Mouse (Mus musculus) limb, embryonic 12.5 days (tissue): Measurements from ENCODE around the gene Copg2. TPM values are rescaled to one million over a fixed set of nuclear protein-coding genes. Genes with fewer than 3 reads are reported as not detected.
A peak's percentile ranks its signal among the peaks of the same experiment; 100 is the strongest.
"Not testable (repeated sequence)": the region's sequence is repeated elsewhere in the genome, so short reads cannot be mapped to it uniquely, and the experiment has no call there.

ENCODE experiments used
- ATAC-seq: fragments of 200-750 bp; cut with Nextera tagmentation; 2 replicates; pipeline ENCODE4 v1.8.0; 2017; ENCODE audit warnings: low read depth, moderate TSS enrichment; ENCODE audit not compliant: insufficient number of reproducible peaks, insufficient read depth, low FRiP score, low TSS enrichment
- H3K27ac ChIP-seq: fragments of 300-500 bp; sonication (generic); 2 replicates; pipeline ENCODE4 v1.5.1; 2016; ENCODE audit warnings: mild to moderate bottlenecking, moderate library complexity
- H3K27me3 ChIP-seq: fragments of 300-500 bp; sonication (generic); 2 replicates; pipeline ENCODE4 v1.6.1; 2016; ENCODE audit warnings: mild to moderate bottlenecking, moderate library complexity
- H3K36me3 ChIP-seq: fragments of 300-500 bp; sonication (generic); 2 replicates; pipeline ENCODE4 v1.6.1; 2016; ENCODE audit warnings: mild to moderate bottlenecking, moderate library complexity
- H3K4me1 ChIP-seq: fragments of 300-500 bp; sonication (generic); replicated peaks from 2 replicates; pipeline ENCODE4 v1.6.1; 2016
- H3K4me2 ChIP-seq: fragments of 300-500 bp; sonication (generic); 2 replicates; pipeline ENCODE4 v1.6.1; 2016; ENCODE audit warnings: mild to moderate bottlenecking, moderate library complexity
- H3K4me3 ChIP-seq: fragments of 300-500 bp; sonication (generic); replicated peaks from 2 replicates; pipeline ENCODE4 v1.5.1; 2016; ENCODE audit warnings: mild to moderate bottlenecking
- H3K9ac ChIP-seq: fragments of 300-500 bp; sonication (generic); replicated peaks from 2 replicates; pipeline ENCODE4 v1.6.1; 2016; ENCODE audit warnings: mild to moderate bottlenecking, moderate library complexity
- H3K9me3 ChIP-seq: fragments of 300-500 bp; sonication (generic); 2 replicates; pipeline ENCODE4 v1.6.1; 2016; ENCODE audit warnings: mild to moderate bottlenecking, moderate library complexity
- WGBS: fragments of 180-500 bp; shearing (Covaris S2); methylation state at CpG from one replicate; pipeline ENCODE4 v1.1.7; 2016; 5-methylcytosine and 5-hydroxymethylcytosine counted together
- polyA plus RNA-seq: library from polyadenylated mRNA; unstranded; fragments of >200 nt; fragmentation: Nextera tagmentation; extraction: Ambion mirVana; gene quantifications from 2 replicates; pipeline ENCODE4 v1.2.1, GENCODE M21; 2016

The Copg2 gene
- polyA plus RNA-seq, 1 experiment from 2014 or later: 25.8 TPM

DNA sequence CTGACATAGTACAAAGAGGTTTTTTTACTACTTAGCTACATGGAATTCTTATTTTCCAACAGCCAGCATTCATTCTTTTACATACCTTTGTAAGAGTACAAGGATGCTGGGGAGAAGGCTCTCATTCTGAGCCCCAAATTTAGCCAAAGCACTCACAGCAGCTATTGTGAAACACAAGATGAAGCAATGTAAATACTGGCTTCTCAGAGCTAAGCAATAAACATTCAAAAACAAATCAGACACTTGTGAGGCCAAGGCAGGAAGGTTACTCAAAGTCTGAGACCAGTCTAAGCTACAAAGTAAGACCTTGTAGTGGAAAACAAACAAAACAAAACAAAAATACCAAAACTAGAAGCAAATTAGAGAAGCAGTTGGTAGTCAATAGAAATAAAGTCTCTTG is 83.0 kb downstream of the Copg2 start:
- no peak overlapping the region for H3K4me2 ChIP-seq
- no peak for ATAC-seq
- no peaks in the 10 kb centered on the region for H3K27me3 ChIP-seq
- H3K9ac ChIP-seq: no peak overlapping the region
- H3K9me3 ChIP-seq: no peaks in the 10 kb centered on the region
- no peaks in the 10 kb centered on the region for H3K4me1 ChIP-seq
- peaks cover 10% of the 10 kb centered on the region for H3K36me3 ChIP-seq
- no peak overlapping the region for H3K27ac ChIP-seq
- no peak overlapping the region for H3K4me3 ChIP-seq

- Histone ChIP-seq H3K27ac (no peak overlapping the region), H3K4me3 (no peak overlapping the region), H3K9me3 (no peaks in the 10 kb centered on the region), H3K27me3 (no peaks in the 10 kb centered on the region), H3K4me2 (no peak overlapping the region), H3K4me1 (no peaks in the 10 kb centered on the region), H3K36me3 (peaks cover 34% of the 10 kb centered on the region), H3K9ac (no peak overlapping the region)
- 91% methylated on average over 5 of the region's 5 CpGs for WGBS
- ATAC-seq: 0 out of 2 replicates have a peak, but pooled peaks have one; percentile 43
These were observed 91.4 kb downstream of the Copg2 start for GRCm38 (mm10) chr6:30805053-30805752.

GRCm38 (mm10) chr6:30804389-30805052 is 92.1 kb downstream of the Copg2 start:
- H3K9me3 ChIP-seq, H3K4me1 ChIP-seq, H3K4me2 ChIP-seq, H3K27ac ChIP-seq, H3K27me3 ChIP-seq, H3K4me3 ChIP-seq, H3K9ac ChIP-seq: not testable (repeated sequence)
- H3K36me3 ChIP-seq: peaks cover 31% of the 10 kb centered on the region
- WGBS: 77% methylated on average over 6 of the region's 6 CpGs
- ATAC-seq: peak; percentile 85

DNA sequence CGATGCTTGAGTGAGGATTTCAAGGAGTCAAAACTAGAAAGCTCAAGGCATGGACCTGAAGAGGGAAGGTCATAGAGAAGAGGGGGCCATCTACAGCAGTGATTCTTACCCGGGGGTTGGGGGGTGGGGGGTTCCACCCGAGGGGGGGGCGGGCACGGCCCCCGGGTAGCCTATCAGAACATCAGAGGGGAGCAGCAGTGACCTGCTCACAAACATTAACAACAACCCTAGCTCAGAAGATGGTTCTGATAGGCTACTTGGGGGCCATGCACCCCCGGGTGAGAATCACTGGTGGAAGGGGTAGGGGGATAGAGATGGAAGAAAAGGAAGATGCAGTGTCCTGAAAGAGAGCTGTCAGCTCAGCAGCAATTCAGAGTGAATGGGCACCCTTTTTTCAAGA is 93.7 kb downstream of the Copg2 start:
- 92% methylated on average over 7 of the region's 7 CpGs for WGBS
- H3K4me2 ChIP-seq, H3K4me3 ChIP-seq, H3K27me3 ChIP-seq, H3K4me1 ChIP-seq, H3K9me3 ChIP-seq, H3K9ac ChIP-seq, H3K27ac ChIP-seq: not testable (repeated sequence)
- peak; percentile 68; the same call in 1 of the 2 replicates for ATAC-seq
- peaks cover 28% of the 10 kb centered on the region for H3K36me3 ChIP-seq

DNA sequence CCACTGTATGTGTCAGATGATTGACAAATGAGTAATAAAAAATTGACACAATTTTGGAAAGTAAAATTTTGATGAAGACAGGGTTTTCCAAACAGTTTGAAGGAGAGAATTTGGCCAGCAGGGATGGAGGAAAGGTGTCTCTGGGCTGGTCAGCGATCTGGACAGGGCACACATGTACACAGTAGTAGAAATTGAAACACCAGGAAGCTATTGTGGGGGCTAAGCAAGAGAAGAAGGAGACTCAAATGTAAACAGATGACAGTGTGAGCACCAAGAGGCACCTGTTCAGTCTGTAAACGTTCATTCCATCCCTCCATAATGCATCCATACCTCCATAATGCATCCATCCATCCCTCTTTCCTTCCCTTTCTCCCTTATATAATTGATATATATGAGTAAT is 145.4 kb downstream of the Copg2 start:
- H3K4me3 ChIP-seq: no peak overlapping the region
- no peak for ATAC-seq
- no peak overlapping the region for H3K9ac ChIP-seq
- 83% methylated on average over 2 of the region's 2 CpGs for WGBS
- H3K27ac ChIP-seq: no peak overlapping the region
- H3K36me3 ChIP-seq: peaks cover 43% of the 10 kb centered on the region
- no peaks in the 10 kb centered on the region for H3K9me3 ChIP-seq
- no peaks in the 10 kb centered on the region for H3K27me3 ChIP-seq
- H3K4me2 ChIP-seq: no peak overlapping the region
- peaks cover 3% of the 10 kb centered on the region; the same call in 1 of the 2 replicates for H3K4me1 ChIP-seq

GRCm38 (mm10) chr6:30750482-30750881 is 146.1 kb downstream of the Copg2 start:
- ATAC-seq: 0 out of 2 replicates have a peak, but pooled peaks have one; percentile 9
- WGBS: 75% methylated on average over 6 of the region's 6 CpGs
- Histone ChIP-seq H3K36me3 (peaks cover 51% of the 10 kb centered on the region), H3K9ac (no peak overlapping the region), H3K4me2 (no peak overlapping the region), H3K9me3 (no peaks in the 10 kb centered on the region), H3K4me1 (peaks cover 6% of the 10 kb centered on the region), H3K27me3 (no peaks in the 10 kb centered on the region), H3K27ac (no peak overlapping the region), H3K4me3 (no peak overlapping the region)

DNA sequence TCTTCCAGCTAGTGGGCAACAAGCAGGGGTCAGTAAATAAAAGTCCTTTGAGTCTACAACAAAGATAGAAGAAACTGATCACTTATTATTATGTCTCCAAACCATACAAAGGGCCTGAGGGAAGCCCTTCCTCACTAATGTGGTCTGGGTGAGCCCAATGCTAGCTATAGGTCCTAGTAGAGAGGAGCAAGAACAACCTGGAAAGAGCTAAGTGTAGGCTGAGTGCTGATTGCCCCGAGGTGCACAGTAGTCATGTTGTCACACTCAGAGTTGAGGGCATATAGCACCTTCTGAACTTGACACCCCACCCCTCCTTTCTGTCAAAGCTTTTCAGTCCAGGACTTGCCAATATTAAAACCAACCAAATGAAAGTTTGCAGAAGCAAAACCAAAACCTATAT is 146.7 kb downstream of the Copg2 start:
- Histone ChIP-seq H3K4me1 (peaks cover 8% of the 10 kb centered on the region), H3K36me3 (peaks cover 57% of the 10 kb centered on the region), H3K4me3 (no peak overlapping the region), H3K9ac (no peak overlapping the region), H3K9me3 (no peaks in the 10 kb centered on the region), H3K27me3 (no peaks in the 10 kb centered on the region), H3K27ac (peak overlapping the region; percentile 50; the same call in 1 of the 2 replicates), H3K4me2 (no peak overlapping the region)
- peak; percentile 63; the same call in 1 of the 2 replicates for ATAC-seq
- WGBS: 64% methylated on average over 1 of the region's 1 CpGs

DNA sequence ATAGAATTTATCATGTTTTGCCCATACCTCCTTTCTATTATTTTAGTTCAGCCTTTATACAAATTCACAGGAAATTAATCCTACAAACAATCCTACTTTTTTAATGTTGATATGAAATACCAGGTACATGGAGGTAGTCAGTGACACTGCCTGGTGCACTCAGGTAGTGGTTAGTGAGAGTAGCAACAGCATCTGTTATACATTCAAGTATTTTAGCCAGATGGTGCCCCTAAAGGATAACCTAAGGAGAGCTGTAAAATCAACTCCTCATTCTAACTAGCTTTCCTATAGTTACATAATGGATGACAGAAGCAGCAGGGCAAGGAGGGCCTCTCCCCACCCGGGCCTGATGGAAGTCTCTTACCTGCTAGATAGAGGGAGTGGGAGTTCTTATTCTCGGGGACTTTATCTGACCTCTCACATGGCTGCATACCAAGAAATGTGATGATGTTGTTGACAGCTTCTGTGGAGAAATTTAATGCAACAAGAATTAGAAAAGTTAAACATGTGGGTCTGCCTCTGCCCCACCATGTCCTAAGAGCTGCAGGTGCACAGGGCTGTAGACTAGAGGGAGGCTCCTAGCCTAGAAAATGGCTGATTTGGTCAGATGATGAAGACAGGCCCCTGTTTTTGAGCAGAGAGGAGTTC is 147.4 kb downstream of the Copg2 start:
- H3K27ac ChIP-seq: peak overlapping the region; percentile 50; the same call in 1 of the 2 replicates
- H3K4me1 ChIP-seq: peaks cover 8% of the 10 kb centered on the region
- no peak overlapping the region for H3K4me2 ChIP-seq
- no peaks in the 10 kb centered on the region for H3K27me3 ChIP-seq
- no peaks in the 10 kb centered on the region for H3K9me3 ChIP-seq
- WGBS: 37% methylated on average over 2 of the region's 2 CpGs
- peaks cover 63% of the 10 kb centered on the region for H3K36me3 ChIP-seq
- ATAC-seq: peak; percentile 58
- no peak overlapping the region for H3K4me3 ChIP-seq
- H3K9ac ChIP-seq: no peak overlapping the region

DNA sequence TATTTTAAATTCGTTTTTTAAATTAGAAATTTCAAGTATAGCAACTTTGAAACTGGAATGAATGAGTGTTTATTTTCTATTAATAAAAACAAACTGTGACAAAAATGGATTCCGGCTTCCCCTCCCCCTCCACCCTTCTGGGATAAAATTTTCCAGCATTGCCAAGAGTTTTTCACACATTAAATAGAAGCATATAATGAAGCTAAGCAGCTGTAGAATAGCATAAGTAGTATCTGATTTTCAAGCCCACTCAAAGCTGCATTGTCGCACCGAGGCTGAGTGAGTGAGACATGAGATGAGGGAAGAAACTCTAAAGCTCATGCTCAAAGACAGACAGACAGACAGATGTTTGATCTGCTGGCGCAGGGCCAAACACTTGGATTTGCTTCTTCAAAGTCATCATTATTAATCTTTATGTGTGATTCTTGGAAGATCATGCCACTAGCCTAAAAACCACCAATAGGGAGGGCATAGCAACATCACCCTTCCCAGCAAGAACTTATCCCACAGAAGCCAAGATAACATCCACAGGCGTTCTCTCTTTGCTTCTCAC is 148.2 kb downstream of the Copg2 start:
- H3K4me1 ChIP-seq: peaks cover 11% of the 10 kb centered on the region
- 70% methylated on average over 6 of the region's 6 CpGs for WGBS
- H3K9me3 ChIP-seq: no peaks in the 10 kb centered on the region
- no peak overlapping the region for H3K27ac ChIP-seq
- H3K4me3 ChIP-seq: no peak overlapping the region
- ATAC-seq: no peak
- no peak overlapping the region for H3K4me2 ChIP-seq
- H3K27me3 ChIP-seq: no peaks in the 10 kb centered on the region
- H3K36me3 ChIP-seq: peaks cover 70% of the 10 kb centered on the region
- H3K9ac ChIP-seq: no peak overlapping the region

- Histone ChIP-seq H3K36me3 (peaks cover 77% of the 10 kb centered on the region), H3K9me3 (no peaks in the 10 kb centered on the region), H3K27me3 (no peaks in the 10 kb centered on the region), H3K4me3 (no peak overlapping the region), H3K4me1 (peaks cover 11% of the 10 kb centered on the region), H3K9ac (no peak overlapping the region), H3K27ac (no peak overlapping the region), H3K4me2 (no peak overlapping the region)
- WGBS: 70% methylated on average over 7 of the region's 7 CpGs
- no peak for ATAC-seq
These were observed 148.8 kb downstream of the Copg2 start for GRCm38 (mm10) chr6:30747631-30748357.
